In genomic region chr1:136226626-136227025, GRCm38 (mm10) we compare ENCODE assay signal across 33 mouse cellular contexts. TPM values are rescaled to one million over a fixed set of nuclear protein-coding genes. Genes with fewer than 3 reads are reported as not detected.
"Had no signal": no experiment of that assay in that cellular context is flagged by ENCODE, and none has a peak within 500 bp of the region (broad histone marks: within the 10 kb centered on the region; RNA-seq: fewer than 3 reads in every experiment).

No protein-coding gene starts in this region.

- H3K4me2 ChIP-seq: heart, embryonic 12.5 days; hindbrain, embryonic 14.5 days; kidney, embryonic 15.5 days; limb, embryonic 13.5 days; limb, embryonic 15.5 days; liver, embryonic 12.5 days had no signal

- H3K36me3 ChIP-seq: heart, embryonic 12.5 days; liver, embryonic 12.5 days had no signal

- ATAC-seq: hindbrain, embryonic 16.5 days; inflammation-experienced regulatory T-cells, adult 6 months had no signal

- H3K9ac ChIP-seq: heart, embryonic 12.5 days; hindbrain, embryonic 14.5 days; kidney, embryonic 15.5 days; limb, embryonic 13.5 days; limb, embryonic 15.5 days; liver, embryonic 12.5 days; liver, embryonic 14.5 days had no signal

- H3K4me3 ChIP-seq: gastrocnemius, adult 2 months; heart, embryonic 10.5 days; heart, embryonic 12.5 days; kidney, embryonic 15.5 days; limb, embryonic 13.5 days; limb, embryonic 15.5 days; liver, embryonic 12.5 days had no signal

- H3K9me3 ChIP-seq: heart, embryonic 10.5 days; heart, embryonic 12.5 days; kidney, embryonic 15.5 days; limb, embryonic 13.5 days; limb, embryonic 15.5 days; liver, embryonic 12.5 days had no signal

- H3K27me3 ChIP-seq: limb, embryonic 13.5 days; limb, embryonic 15.5 days had no signal

- DNase-seq: gastrocnemius, adult 2 months; gastrocnemius, postnatal 10 days; gastrocnemius, postnatal 25 days; heart, postnatal 10 days; heart, postnatal 4 days; kidney, adult 11 months; kidney, adult 2 months; kidney, adult 9 months; kidney, postnatal 14 days; kidney, postnatal 36 days; layer of hippocampus, adult 9-11 months; layer of hippocampus, postnatal 36 days had no signal

- H3K27ac ChIP-seq: gastrocnemius, adult 2 months; heart, embryonic 10.5 days; hindbrain, embryonic 14.5 days; kidney, embryonic 15.5 days; kidney, postnatal 0 days; limb, embryonic 13.5 days; limb, embryonic 15.5 days; liver, embryonic 12.5 days; liver, embryonic 14.5 days had no signal

RNA-seq across cellular contexts. Expression of gene Inava, which starts 7.4 kb away (rescaled TPM):
- total RNA-seq: gastrocnemius, adult 2 months; gastrocnemius, postnatal 25 days; granulocyte monocyte progenitor cell, adult 5-6 weeks; heart, adult 8-10 months; heart, postnatal 25 days; heart, postnatal 4 days; liver, adult 2 months had no signal

RNA-seq across cellular contexts. Expression of gene Mroh3, which starts 14.0 kb away (rescaled TPM):
- total RNA-seq: gastrocnemius, adult 2 months; gastrocnemius, postnatal 10 days; gastrocnemius, postnatal 25 days; gastrocnemius, postnatal 4 days; granulocyte monocyte progenitor cell, adult 5-6 weeks; heart, adult 8-10 months; heart, postnatal 10 days; heart, postnatal 25 days; heart, postnatal 4 days; liver, adult 2 months had no signal
- polyA plus RNA-seq: heart, embryonic 12.5 days; heart, embryonic 14.5 days; heart, embryonic 16.5 days; hindbrain, embryonic 14.5 days; hindbrain, embryonic 16.5 days; inflammation-experienced regulatory T-cells, adult 6 months; kidney, postnatal 0 days; limb, embryonic 13.5 days; limb, embryonic 15.5 days; liver, adult 2 months; liver, embryonic 12.5 days; liver, embryonic 16.5 days had no signal

RNA-seq across cellular contexts. Expression of gene Gpr25, which starts 34.0 kb away (rescaled TPM):
- total RNA-seq: gastrocnemius, adult 2 months; gastrocnemius, postnatal 10 days; gastrocnemius, postnatal 25 days; gastrocnemius, postnatal 4 days; granulocyte monocyte progenitor cell, adult 5-6 weeks; heart, adult 8-10 months; heart, postnatal 10 days; heart, postnatal 25 days; heart, postnatal 4 days; liver, adult 2 months had no signal
- polyA plus RNA-seq: heart, embryonic 10.5 days; heart, embryonic 12.5 days; heart, embryonic 14.5 days; hindbrain, embryonic 11.5 days; inflammation-experienced regulatory T-cells, adult 6 months; kidney, embryonic 15.5 days; kidney, postnatal 0 days; limb, embryonic 11.5 days; limb, embryonic 13.5 days; limb, embryonic 15.5 days; liver, embryonic 12.5 days; liver, embryonic 14.5 days; liver, embryonic 16.5 days had no signal
